Mouse (Mus musculus): ENCODE results near the gene Sertad1. TPM values are rescaled to one million over a fixed set of nuclear protein-coding genes. Genes with fewer than 3 reads are reported as not detected.

Sertad1 gene
- polyA plus RNA-seq, 1 experiment = 44.6 TPM

DNA sequence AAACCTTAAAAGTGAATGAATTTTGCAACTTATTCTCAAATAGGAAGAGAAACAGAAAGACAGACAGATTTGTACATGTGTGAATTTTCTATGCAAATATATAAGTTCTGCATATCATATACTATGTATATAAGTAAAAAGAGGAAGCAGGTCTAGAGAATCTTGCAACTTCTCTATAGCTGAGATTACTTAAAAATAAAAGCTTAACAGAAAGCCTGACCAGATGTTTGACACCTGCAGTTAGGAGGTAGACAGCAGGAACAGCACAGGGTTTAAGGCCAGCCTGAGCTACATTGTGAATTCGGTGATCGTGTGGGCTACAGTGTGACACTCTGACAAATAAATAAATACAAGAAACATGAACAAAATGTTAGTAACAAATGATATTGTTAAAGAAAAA, 35.4 kb upstream of the Sertad1 start:
- Histone ChIP-seq H3K4me3 (no peak overlapping the region), H3K79me2 (ENCODE audit: control insufficient read depth, insufficient read depth) (no peaks in the 10 kb centered on the region), H3K4me2 (ENCODE audit: low read depth) (no peak overlapping the region), H3K36me3 (ENCODE audit: control insufficient read depth, insufficient read depth) (no peaks in the 10 kb centered on the region), H3ac (ENCODE audit: control insufficient read depth, insufficient read length) (no peak overlapping the region), H3K27me3 (ENCODE audit: control insufficient read depth, insufficient read depth, insufficient read length) (peaks cover 4% of the 10 kb centered on the region)
- TF ChIP-seq TCF3 (IDR thresholded peaks at IDR 0.05; ENCODE audit: insufficient read length, low read depth) (no peak), MYOD1 (IDR thresholded peaks at IDR 0.05; ENCODE audit: control insufficient read depth in 1 of 3, insufficient read length in 2 of 3, low read depth in 2 of 3) (no peak), TCF12 (IDR thresholded peaks at IDR 0.05; ENCODE audit: insufficient read depth, poor library complexity, severe bottlenecking) (no peak), MYOG (IDR thresholded peaks at IDR 0.05; ENCODE audit: control insufficient read depth in 1 of 3, insufficient read depth in 1 of 3, insufficient read length in 2 of 3, low read depth in 2 of 3) (no peak), POLR2A (IDR thresholded peaks at IDR 0.05; ENCODE audit: insufficient read length, low read depth) (no peak), POLR2AphosphoS2 (IDR thresholded peaks at IDR 0.05; ENCODE audit: insufficient read length, low read depth) (no peak), E2F4 (IDR thresholded peaks at IDR 0.05; ENCODE audit: insufficient read depth) (no peak), USF1 (IDR thresholded peaks at IDR 0.05; ENCODE audit: low read depth) (no peak), CEBPB (IDR thresholded peaks at IDR 0.05; ENCODE audit: insufficient read depth, poor library complexity, severe bottlenecking) (no peak), REST (IDR thresholded peaks at IDR 0.05; ENCODE audit: insufficient read depth, insufficient read length) (no peak), SRF (IDR thresholded peaks at IDR 0.05; ENCODE audit: control insufficient read depth, insufficient read length, low read depth) (no peak), MAX (IDR thresholded peaks at IDR 0.05; ENCODE audit: low read depth) (no peak)

DNA sequence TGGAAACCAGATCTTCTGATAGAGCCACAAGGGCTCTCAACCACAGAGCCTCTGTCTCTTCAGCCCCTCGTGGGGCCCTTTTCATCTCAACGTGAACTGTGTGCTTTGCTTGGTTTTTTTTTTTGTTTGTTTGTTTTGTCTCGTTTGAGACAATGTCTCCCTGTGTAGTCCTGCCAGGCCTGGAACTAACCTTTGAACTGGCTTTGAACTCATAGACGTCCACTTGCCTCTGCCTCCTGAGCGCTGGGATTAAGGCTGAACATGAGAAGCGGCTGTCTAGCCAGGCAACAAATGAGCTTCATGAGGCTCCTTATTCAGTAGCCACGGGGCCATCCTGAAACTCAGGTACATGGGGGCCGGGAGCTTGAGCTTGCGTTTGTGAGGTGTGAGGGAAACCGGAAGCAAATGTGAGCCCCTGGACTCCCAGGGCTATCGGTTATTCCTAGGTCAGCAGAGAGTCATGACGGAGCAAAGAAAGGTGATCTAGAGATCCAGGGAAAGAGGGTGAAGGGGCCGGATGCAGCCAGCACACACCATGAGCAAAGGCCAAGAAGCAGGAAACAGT, 34.4 kb upstream of the Sertad1 start:
- TF ChIP-seq MYOG (IDR thresholded peaks at IDR 0.05; ENCODE audit: control insufficient read depth in 1 of 3, insufficient read depth in 1 of 3, insufficient read length in 2 of 3, low read depth in 2 of 3) = no peak
- no peak for TF ChIP-seq TCF3 (IDR thresholded peaks at IDR 0.05; ENCODE audit: insufficient read length, low read depth)
- TF ChIP-seq REST (IDR thresholded peaks at IDR 0.05; ENCODE audit: insufficient read depth, insufficient read length) = no peak
- no peak for TF ChIP-seq E2F4 (IDR thresholded peaks at IDR 0.05; ENCODE audit: insufficient read depth)
- no peak overlapping the region for H3K4me3 ChIP-seq
- H3K4me2 ChIP-seq (ENCODE audit: low read depth) = no peak overlapping the region

DNA sequence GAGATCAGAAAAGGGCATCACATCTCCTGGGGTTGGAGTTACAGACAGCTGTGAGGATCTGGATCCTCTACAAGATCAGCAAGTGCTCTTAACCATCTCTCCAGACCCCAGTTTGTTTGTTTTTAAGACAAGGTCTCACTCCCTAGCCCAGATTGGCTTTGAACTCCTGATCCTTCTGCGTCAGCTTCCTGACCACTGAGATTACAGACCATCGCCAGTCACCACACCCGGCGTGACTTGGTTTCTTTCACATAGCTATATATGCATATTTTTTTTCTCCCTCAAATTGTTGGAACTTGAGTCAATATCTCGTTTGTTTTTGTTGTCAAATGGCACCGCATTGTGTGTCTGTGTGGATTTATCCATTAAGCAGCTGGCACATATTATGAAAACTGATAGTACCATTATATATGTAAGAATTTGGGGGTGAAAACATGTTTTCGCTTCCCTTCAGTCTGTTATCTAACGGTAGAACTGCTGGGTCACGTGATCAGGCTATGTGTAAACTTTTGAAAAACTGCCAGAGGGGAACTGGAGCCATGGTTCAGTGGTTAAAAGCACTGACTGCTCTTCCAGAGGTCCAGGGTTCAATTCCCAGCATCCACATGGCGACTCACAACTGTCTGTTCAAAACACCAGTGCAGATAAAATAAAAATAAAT, 32.1 kb upstream of the Sertad1 start:
- no peaks in the 10 kb centered on the region for H3K79me2 ChIP-seq (ENCODE audit: control insufficient read depth, insufficient read depth)
- no peak overlapping the region for H3ac ChIP-seq (ENCODE audit: control insufficient read depth, insufficient read length)
- H3K27me3 ChIP-seq (ENCODE audit: control insufficient read depth, insufficient read depth, insufficient read length) = no peaks in the 10 kb centered on the region
- H3K4me3 ChIP-seq = no peak overlapping the region
- H3K36me3 ChIP-seq (ENCODE audit: control insufficient read depth, insufficient read depth) = no peaks in the 10 kb centered on the region
- peak; percentile 71 for TF ChIP-seq USF1 (IDR thresholded peaks at IDR 0.05; ENCODE audit: low read depth)
- no peak for TF ChIP-seq CEBPB (IDR thresholded peaks at IDR 0.05; ENCODE audit: insufficient read depth, poor library complexity, severe bottlenecking)
- TF ChIP-seq POLR2AphosphoS2 (IDR thresholded peaks at IDR 0.05; ENCODE audit: insufficient read length, low read depth) = no peak
- TF ChIP-seq MYOG (IDR thresholded peaks at IDR 0.05; ENCODE audit: control insufficient read depth in 1 of 3, insufficient read depth in 1 of 3, insufficient read length in 2 of 3, low read depth in 2 of 3) = no peak
- H3K4me2 ChIP-seq (ENCODE audit: low read depth) = no peak overlapping the region

More for the DNA sequence above, 34.4 kb upstream of the Sertad1 start:
- H3K79me2 ChIP-seq (ENCODE audit: control insufficient read depth, insufficient read depth) = no peaks in the 10 kb centered on the region
- no peaks in the 10 kb centered on the region for H3K36me3 ChIP-seq (ENCODE audit: control insufficient read depth, insufficient read depth)
- H3ac ChIP-seq (ENCODE audit: control insufficient read depth, insufficient read length) = no peak overlapping the region
- H3K27me3 ChIP-seq (ENCODE audit: control insufficient read depth, insufficient read depth, insufficient read length) = no peaks in the 10 kb centered on the region

DNA sequence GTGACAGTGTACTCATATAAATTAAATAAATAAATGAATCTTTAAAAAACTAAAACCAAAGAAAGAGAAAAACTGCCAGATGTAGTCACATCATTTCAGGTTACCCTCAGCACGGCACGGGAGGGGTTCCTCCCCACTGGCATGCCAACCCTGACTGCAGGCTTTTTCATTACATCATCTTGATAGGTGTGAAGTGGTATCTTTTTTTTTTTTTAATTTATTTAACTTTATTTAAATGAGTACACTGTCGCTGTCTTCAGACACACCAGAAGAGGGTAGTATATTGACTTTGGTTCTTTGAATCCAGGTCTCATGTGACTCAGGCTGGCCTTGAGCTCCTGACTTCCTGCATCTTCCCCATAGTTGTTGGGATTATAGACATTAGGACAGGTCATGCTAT, 31.4 kb upstream of the Sertad1 start:
- Histone ChIP-seq H3K4me2 (ENCODE audit: low read depth) (no peak overlapping the region), H3K4me3 (no peak overlapping the region), H3K27me3 (ENCODE audit: control insufficient read depth, insufficient read depth, insufficient read length) (no peaks in the 10 kb centered on the region), H3K36me3 (ENCODE audit: control insufficient read depth, insufficient read depth) (no peaks in the 10 kb centered on the region), H3ac (ENCODE audit: control insufficient read depth, insufficient read length) (no peak overlapping the region), H3K79me2 (ENCODE audit: control insufficient read depth, insufficient read depth) (no peaks in the 10 kb centered on the region)
- TF ChIP-seq MYOG (IDR thresholded peaks at IDR 0.05; ENCODE audit: control insufficient read depth in 1 of 3, insufficient read depth in 1 of 3, insufficient read length in 2 of 3, low read depth in 2 of 3) (no peak), MYOD1 (IDR thresholded peaks at IDR 0.05; ENCODE audit: control insufficient read depth in 1 of 3, insufficient read length in 2 of 3, low read depth in 2 of 3) (no peak), CEBPB (IDR thresholded peaks at IDR 0.05; ENCODE audit: insufficient read depth, poor library complexity, severe bottlenecking) (no peak)

DNA sequence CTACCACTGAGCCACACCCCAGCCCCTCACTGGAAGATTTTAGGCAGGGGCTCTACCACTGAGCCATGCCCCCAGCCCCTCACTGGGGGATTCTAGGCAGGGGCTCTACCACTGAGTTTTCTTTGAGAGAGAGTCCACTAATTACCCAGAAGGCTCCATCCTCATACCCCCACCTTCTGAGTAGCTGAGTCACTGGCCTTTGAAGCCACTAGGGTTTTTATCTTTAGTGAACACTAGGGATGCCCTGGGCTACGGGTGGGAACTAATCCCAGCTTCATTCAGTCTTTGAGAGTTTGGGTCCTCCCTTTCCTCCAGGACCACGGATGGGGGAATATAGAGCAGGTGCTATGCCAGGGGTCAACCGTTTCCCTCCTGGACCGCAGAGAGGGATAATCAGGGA, 28.1 kb upstream of the Sertad1 start:
- Histone ChIP-seq H3K27me3 (ENCODE audit: control insufficient read depth, insufficient read depth, insufficient read length) (no peaks in the 10 kb centered on the region), H3K79me2 (ENCODE audit: control insufficient read depth, insufficient read depth) (no peaks in the 10 kb centered on the region), H3K36me3 (ENCODE audit: control insufficient read depth, insufficient read depth) (no peaks in the 10 kb centered on the region), H3K4me2 (ENCODE audit: low read depth) (no peak overlapping the region), H3K4me3 (no peak overlapping the region), H3ac (ENCODE audit: control insufficient read depth, insufficient read length) (no peak overlapping the region)
- no peak for TF ChIP-seq MAX (IDR thresholded peaks at IDR 0.05; ENCODE audit: low read depth)
- TF ChIP-seq POLR2AphosphoS2 (IDR thresholded peaks at IDR 0.05; ENCODE audit: insufficient read length, low read depth) = no peak
- TF ChIP-seq REST (IDR thresholded peaks at IDR 0.05; ENCODE audit: insufficient read depth, insufficient read length) = no peak
- no peak for TF ChIP-seq SRF (IDR thresholded peaks at IDR 0.05; ENCODE audit: control insufficient read depth, insufficient read length, low read depth)
- TF ChIP-seq TCF12 (IDR thresholded peaks at IDR 0.05; ENCODE audit: insufficient read depth, poor library complexity, severe bottlenecking) = no peak
- no peak for TF ChIP-seq MYOG (IDR thresholded peaks at IDR 0.05; ENCODE audit: control insufficient read depth in 1 of 3, insufficient read depth in 1 of 3, insufficient read length in 2 of 3, low read depth in 2 of 3)
- TF ChIP-seq USF1 (IDR thresholded peaks at IDR 0.05; ENCODE audit: low read depth) = no peak
- no peak for TF ChIP-seq MYOD1 (IDR thresholded peaks at IDR 0.05; ENCODE audit: control insufficient read depth in 1 of 3, insufficient read length in 2 of 3, low read depth in 2 of 3)
- no peak for TF ChIP-seq TCF3 (IDR thresholded peaks at IDR 0.05; ENCODE audit: insufficient read length, low read depth)
- no peak for TF ChIP-seq E2F4 (IDR thresholded peaks at IDR 0.05; ENCODE audit: insufficient read depth)
- no peak for TF ChIP-seq CEBPB (IDR thresholded peaks at IDR 0.05; ENCODE audit: insufficient read depth, poor library complexity, severe bottlenecking)
- no peak for TF ChIP-seq POLR2A (IDR thresholded peaks at IDR 0.05; ENCODE audit: insufficient read length, low read depth)

Data from myocyte (in vitro differentiated cells).